18 mouse cellular contexts compared by ENCODE assay signal in the genomic region with DNA sequence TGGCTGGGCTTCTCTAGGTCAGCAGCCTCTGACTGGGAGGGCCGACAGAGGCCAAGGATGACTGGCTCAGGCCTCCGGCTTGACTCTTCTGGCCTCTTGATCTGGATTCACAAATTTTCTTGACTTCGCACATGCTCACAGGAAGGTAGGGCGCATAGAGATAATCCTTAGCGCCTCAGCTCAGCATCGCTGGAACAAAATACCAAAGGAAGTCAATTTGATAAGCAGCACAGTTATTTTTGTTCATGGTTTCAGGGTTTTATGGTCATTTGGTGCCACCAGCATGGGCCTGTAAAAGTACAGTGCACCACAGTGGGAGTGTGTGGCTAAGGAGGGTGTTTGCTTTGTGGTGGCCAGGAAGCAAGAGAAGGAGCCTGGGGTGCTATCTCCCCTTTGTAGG. TPM values are rescaled to one million over a fixed set of nuclear protein-coding genes. Genes with fewer than 3 reads are reported as not detected.
A peak's percentile ranks its signal among the peaks of the same experiment; 100 is the strongest.
DNase-seq lines count a peak whose midpoint lies in the region; ATAC-seq lines count a peak whose summit lies in the region.
"Had no signal": no experiment of that assay in that cellular context is flagged by ENCODE, and none has a peak within 500 bp of the region (broad histone marks: within the 10 kb centered on the region; RNA-seq: fewer than 3 reads in every experiment).

No protein-coding gene starts in this region.

- no peak overlapping the region for H3K9ac ChIP-seq in liver, embryonic 13.5 days
- no peak overlapping the region for H3K9ac ChIP-seq in intestine, embryonic 15.5 days
- no peak overlapping the region for H3K9ac ChIP-seq in midbrain, embryonic 16.5 days (ENCODE audit: low read depth, low read length)
- H3K9ac ChIP-seq: embryonic facial prominence, embryonic 12.5 days; forebrain, embryonic 15.5 days; hindbrain, embryonic 13.5 days had no signal

- WGBS in liver, embryonic 13.5 days (ENCODE audit: insufficient replicate concordance) = 36% methylated on average over 6 of the region's 6 CpGs
- 88% methylated on average over 6 of the region's 6 CpGs for WGBS in intestine, embryonic 15.5 days
- WGBS in midbrain, embryonic 16.5 days = 81% methylated on average over 6 of the region's 6 CpGs

- H3K4me2 ChIP-seq in liver, embryonic 13.5 days = no peak overlapping the region
- no peak overlapping the region for H3K4me2 ChIP-seq in intestine, embryonic 15.5 days (replicated peaks)
- no peak overlapping the region for H3K4me2 ChIP-seq in midbrain, embryonic 16.5 days (ENCODE audit: low read length)
- H3K4me2 ChIP-seq: embryonic facial prominence, embryonic 12.5 days; forebrain, embryonic 15.5 days; hindbrain, embryonic 13.5 days had no signal

- DNase-seq in liver, embryonic 13.5 days = no peak
- DNase-seq in spleen, postnatal 36 days (ENCODE audit: low spot score in 2 of 2) = no peak
- DNase-seq: adrenal gland, postnatal 10 days; cerebellum, adult 11 months; cerebellum, adult 8-10 months; cerebellum, postnatal 14 days; heart, adult 18-20 months; heart, postnatal 10 days; heart, postnatal 4 days had no signal

- H3K9me3 ChIP-seq in megakaryocyte, embryonic 14.5 days = no peaks in the 10 kb centered on the region
- H3K9me3 ChIP-seq in liver, embryonic 13.5 days (replicated peaks) = no peaks in the 10 kb centered on the region
- no peaks in the 10 kb centered on the region for H3K9me3 ChIP-seq in intestine, embryonic 15.5 days
- H3K9me3 ChIP-seq in midbrain, embryonic 16.5 days (replicated peaks; ENCODE audit: control insufficient read depth, low read length, poor library complexity, severe bottlenecking) = no peaks in the 10 kb centered on the region
- H3K9me3 ChIP-seq: forebrain, embryonic 15.5 days; heart, embryonic 10.5 days; hindbrain, embryonic 13.5 days had no signal

- no peak for ATAC-seq in megakaryocyte, adult 5-6 weeks (ENCODE audit: poor library complexity, severe bottlenecking)
- ATAC-seq in liver, embryonic 13.5 days (ENCODE audit: low read depth) = peak; percentile 35
- ATAC-seq in megakaryocyte progenitor cell, adult 5-6 weeks (replicated peaks; ENCODE audit: poor library complexity) = peak; percentile 35
- ATAC-seq in intestine, embryonic 15.5 days = no peak
- ATAC-seq in midbrain, embryonic 16.5 days = no peak
- ATAC-seq: forebrain, embryonic 15.5 days had no signal

- H3K36me3 ChIP-seq in megakaryocyte, embryonic 14.5 days (replicated peaks; ENCODE audit: low read length) = peaks cover 96% of the 10 kb centered on the region
- H3K36me3 ChIP-seq in liver, embryonic 13.5 days = no peaks in the 10 kb centered on the region
- no peaks in the 10 kb centered on the region for H3K36me3 ChIP-seq in intestine, embryonic 15.5 days
- H3K36me3 ChIP-seq in midbrain, embryonic 16.5 days (ENCODE audit: control insufficient read depth, insufficient read depth, low read length) = no peaks in the 10 kb centered on the region
- H3K36me3 ChIP-seq: embryonic facial prominence, embryonic 12.5 days; forebrain, embryonic 15.5 days; heart, embryonic 10.5 days; hindbrain, embryonic 13.5 days had no signal

- peak overlapping the region; percentile 42 for H3K4me3 ChIP-seq in megakaryocyte, embryonic 14.5 days (replicated peaks)
- H3K4me3 ChIP-seq in liver, embryonic 13.5 days (replicated peaks) = no peak overlapping the region
- H3K4me3 ChIP-seq in intestine, embryonic 15.5 days (replicated peaks) = no peak overlapping the region
- H3K4me3 ChIP-seq in midbrain, embryonic 16.5 days (ENCODE audit: low read depth, low read length) = no peak overlapping the region
- H3K4me3 ChIP-seq: embryonic facial prominence, embryonic 12.5 days; forebrain, embryonic 15.5 days; heart, embryonic 10.5 days; hindbrain, embryonic 13.5 days had no signal

- no peaks in the 10 kb centered on the region for H3K27me3 ChIP-seq in megakaryocyte, embryonic 14.5 days (replicated peaks)
- H3K27me3 ChIP-seq in liver, embryonic 13.5 days = no peaks in the 10 kb centered on the region
- H3K27me3 ChIP-seq in intestine, embryonic 15.5 days (replicated peaks) = no peaks in the 10 kb centered on the region
- no peaks in the 10 kb centered on the region for H3K27me3 ChIP-seq in midbrain, embryonic 16.5 days (ENCODE audit: control insufficient read depth, insufficient read depth, low read depth, low read length)
- H3K27me3 ChIP-seq: embryonic facial prominence, embryonic 12.5 days; forebrain, embryonic 15.5 days; hindbrain, embryonic 13.5 days had no signal

- peaks cover 98% of the 10 kb centered on the region for H3K4me1 ChIP-seq in megakaryocyte, embryonic 14.5 days
- peaks cover 22% of the 10 kb centered on the region for H3K4me1 ChIP-seq in liver, embryonic 13.5 days (replicated peaks)
- peaks cover 7% of the 10 kb centered on the region for H3K4me1 ChIP-seq in intestine, embryonic 15.5 days (replicated peaks)
- peaks cover 9% of the 10 kb centered on the region for H3K4me1 ChIP-seq in midbrain, embryonic 16.5 days (ENCODE audit: control insufficient read depth, insufficient read depth, low read length)

- no peak overlapping the region for H3K27ac ChIP-seq in liver, embryonic 13.5 days
- no peak overlapping the region for H3K27ac ChIP-seq in intestine, embryonic 15.5 days
- no peak overlapping the region for H3K27ac ChIP-seq in midbrain, embryonic 16.5 days (ENCODE audit: low read length)
- H3K27ac ChIP-seq: embryonic facial prominence, embryonic 12.5 days; forebrain, embryonic 15.5 days; heart, embryonic 10.5 days; hindbrain, embryonic 13.5 days had no signal

RNA-seq across cellular contexts. Expression of a gene that starts 37.1 kb away (rescaled TPM):
- polyA plus RNA-seq in megakaryocyte, embryonic 14.5 days (2012; ENCODE audit: insufficient read depth, low replicate concordance) = 331 and 373 TPM in 2 replicates
- total RNA-seq in megakaryocyte, adult 5-6 weeks (2015) = 0.18 and 1.6 TPM in 2 replicates
- 0.26 and 0.49 TPM in 2 replicates for total RNA-seq in megakaryocyte, adult 5-6 weeks (2017)
- 12.7 and 13.3 TPM in 2 replicates for polyA plus RNA-seq in liver, embryonic 13.5 days (2015; fragmentation: Nextera tagmentation; extraction: Ambion mirVana)
- total RNA-seq in megakaryocyte progenitor cell, adult 5-6 weeks (2015) = 2.4 and 2.6 TPM in 2 replicates
- total RNA-seq in megakaryocyte progenitor cell, adult 5-6 weeks (2017) = 0.08 and 0.47 TPM in 2 replicates
- polyA plus RNA-seq in intestine, embryonic 15.5 days (2015; fragmentation: Nextera tagmentation; extraction: Ambion mirVana) = 12.0 and 12.7 TPM in 2 replicates
- 8.4 and 9.8 TPM in 2 replicates for polyA plus RNA-seq in midbrain, embryonic 16.5 days (2015; fragmentation: Nextera tagmentation; extraction: Ambion mirVana)

Comparison
In these comparisons a context has a peak if more than half of its experiments do, and no peak if none do; other contexts are left out.
1. ATAC-seq: peak in liver, embryonic 13.5 days (single experiment) and megakaryocyte progenitor cell, adult 5-6 weeks (single experiment); none in megakaryocyte, adult 5-6 weeks (single experiment), intestine, embryonic 15.5 days (single experiment) and midbrain, embryonic 16.5 days (single experiment).
2. RNA of a gene that starts 37.1 kb away (polyA plus RNA-seq): 331 to 373 TPM in megakaryocyte, embryonic 14.5 days; 12.7 to 13.3 TPM in liver, embryonic 13.5 days, 12.0 to 12.7 TPM in intestine, embryonic 15.5 days and 8.4 to 9.8 TPM in midbrain, embryonic 16.5 days; every median in the first group is over 10 times any median in the second.